Mouse (Mus musculus) MEL (cell line): ENCODE data around the gene Adgrv1. TPM values are rescaled to one million over a fixed set of nuclear protein-coding genes. Genes with fewer than 3 reads are reported as not detected.

Experiments used
- DNase-seq: peaks from one replicate; pipeline ENCODE4 v3.0.0; 2011; ENCODE audit warnings: low read depth, low spot score
- H3K27ac ChIP-seq: 2 replicates; pipeline ENCODE4 v1.5.1; 2012; ENCODE audit warnings: low read depth, mild to moderate bottlenecking, control low read depth, low read length, moderate library complexity; ENCODE audit not compliant: control insufficient read depth
- H3K27me3 ChIP-seq, 2 experiments: fragments of 150-350 bp in 1 of 2; sonication (generic) in 1 of 2; 2 replicates each; pipeline ENCODE4 v1.6.1; 2012; ENCODE audit warnings: low read length in 2 of 2, mild to moderate bottlenecking in 2 of 2, improper control_type of control experiment in 1 of 2, moderate library complexity in 1 of 2; ENCODE audit not compliant: insufficient read depth in 2 of 2, control insufficient read depth in 1 of 2
- H3K36me3 ChIP-seq, 2 experiments: 2 replicates each; pipeline ENCODE4 v1.6.1; 2012 to 2014; ENCODE audit warnings: low read length in 2 of 2, improper control_type of control experiment in 1 of 2, inconsistent platforms in 1 of 2, mild to moderate bottlenecking in 1 of 2; ENCODE audit not compliant: insufficient read depth in 2 of 2, control insufficient read depth in 1 of 2
- H3K4me1 ChIP-seq, 2 experiments: fragments of 150-350 bp in 1 of 2; sonication (generic) in 1 of 2; 2 replicates each; pipeline ENCODE4 v1.6.1; 2012; ENCODE audit warnings: low read length in 2 of 2, improper control_type of control experiment in 1 of 2, mild to moderate bottlenecking in 1 of 2; ENCODE audit not compliant: insufficient read depth in 2 of 2, control insufficient read depth in 1 of 2
- H3K4me3 ChIP-seq, 2 experiments: fragments of 150-350 bp in 1 of 2; sonication (generic) in 1 of 2; 2 replicates each; pipeline ENCODE4 v1.5.1; 2012; ENCODE audit warnings: low read depth in 2 of 2, low read length in 2 of 2, mild to moderate bottlenecking in 2 of 2, moderate library complexity in 2 of 2, control low read depth in 1 of 2, improper control_type of control experiment in 1 of 2; ENCODE audit not compliant: control insufficient read depth in 1 of 2, insufficient read depth in 1 of 2
- H3K79me2 ChIP-seq: 2 replicates; pipeline ENCODE4 v1.6.1; 2012; ENCODE audit warnings: mild to moderate bottlenecking, low read length, moderate library complexity; ENCODE audit not compliant: control insufficient read depth, poor library complexity, insufficient read depth
- H3K9ac ChIP-seq: 2 replicates; pipeline ENCODE4 v1.6.1; 2012; ENCODE audit warnings: low read depth, mild to moderate bottlenecking, control low read depth, low read length, moderate library complexity; ENCODE audit not compliant: control insufficient read depth, poor library complexity, severe bottlenecking
- H3K9me3 ChIP-seq: fragments of 150-350 bp; sonication (generic); replicated peaks from 2 replicates; pipeline ENCODE4 v1.6.1; 2012; ENCODE audit warnings: mild to moderate bottlenecking, low read length, improper control_type of control experiment, moderate library complexity; ENCODE audit not compliant: insufficient read depth
- JUND ChIP-seq: IDR thresholded peaks from 2 replicates; pipeline ENCODE4 v1.6.1; 2011; ENCODE audit warnings: low read depth, mild to moderate bottlenecking, improper control_type of control experiment, low read length
- MAFK ChIP-seq: IDR thresholded peaks from 2 replicates; pipeline ENCODE4 v1.6.1; 2011; ENCODE audit warnings: low read depth, mild to moderate bottlenecking, low read length, improper control_type of control experiment, borderline replicate concordance
- MXI1 ChIP-seq: IDR thresholded peaks from 2 replicates; pipeline ENCODE4 v1.6.1; 2011; ENCODE audit warnings: mild to moderate bottlenecking, low read depth, low read length, improper control_type of control experiment
- NELFE ChIP-seq: IDR thresholded peaks from 2 replicates; pipeline ENCODE4 v1.6.1; 2011; ENCODE audit warnings: low read depth, low read length, improper control_type of control experiment
- POLR2AphosphoS2 ChIP-seq: IDR thresholded peaks from 2 replicates; pipeline ENCODE4 v1.6.1; 2011; ENCODE audit warnings: low read length, improper control_type of control experiment
- POLR2AphosphoS5 ChIP-seq: IDR thresholded peaks from 2 replicates; pipeline ENCODE4 v1.6.1; 2012; ENCODE audit warnings: low read depth, borderline replicate concordance, mild to moderate bottlenecking, inconsistent platforms, low read length, moderate library complexity, mixed read lengths
- SMC3 ChIP-seq: IDR thresholded peaks from 2 replicates; pipeline ENCODE4 v1.6.1; 2011; ENCODE audit warnings: low read depth, low read length, improper control_type of control experiment
- USF1 ChIP-seq: IDR thresholded peaks from 2 replicates; pipeline ENCODE4 v1.6.1; 2014; ENCODE audit warnings: low read depth, mild to moderate bottlenecking, inconsistent platforms, low read length, improper control_type of control experiment, moderate library complexity
- USF2 ChIP-seq, 2 experiments: IDR thresholded peaks; 2 replicates each; pipeline ENCODE4 v1.6.1; 2011 to 2012; ENCODE audit warnings: improper control_type of control experiment in 2 of 2, low read length in 2 of 2, borderline replicate concordance in 1 of 2, inconsistent platforms in 1 of 2, low read depth in 1 of 2, mild to moderate bottlenecking in 1 of 2; ENCODE audit not compliant: insufficient read depth in 1 of 2
- ZC3H11A ChIP-seq: IDR thresholded peaks from 2 replicates; pipeline ENCODE4 v1.6.1; 2012; ENCODE audit warnings: low read depth, mild to moderate bottlenecking, inconsistent platforms, low read length, improper control_type of control experiment
- ZKSCAN1 ChIP-seq: IDR thresholded peaks from 2 replicates; pipeline ENCODE4 v1.6.1; 2012; ENCODE audit warnings: low read depth, mild to moderate bottlenecking, inconsistent platforms, low read length, improper control_type of control experiment, moderate library complexity
- polyA plus RNA-seq, 2 experiments: library from polyadenylated mRNA; stranded (reverse) in 1 of 2; unstranded in 1 of 2; fragments of >175 nt in 1 of 2; fragments of >200 nt in 1 of 2; gene quantifications; 2 replicates each; pipeline versions ENCODE4 v1.2.1 to v1.2.4; 2012; ENCODE audit warnings: low replicate concordance in 2 of 2, low read depth in 1 of 2; ENCODE audit not compliant: insufficient read length in 2 of 2, insufficient read depth in 1 of 2, missing spikeins in 1 of 2
- total RNA-seq: library from RNA; depleted of rRNA; stranded (reverse); fragments of 300-350 nt; gene quantifications from 2 replicates; pipeline ENCODE4 v1.2.3, GENCODE M21; 2012

The Adgrv1 gene
- total and polyA plus RNA-seq, 3 experiments = 5.6 to 5.8 TPM; not detected in 1

- H3K79me2 ChIP-seq = no peaks in the 10 kb centered on the region
- H3K36me3 ChIP-seq = no peaks in the 10 kb centered on the region
- no peaks in the 10 kb centered on the region for H3K9me3 ChIP-seq
- H3K27me3 ChIP-seq = no peaks in the 10 kb centered on the region
- no peak for DNase-seq
- no peak for TF ChIP-seq POLR2AphosphoS2
- TF ChIP-seq MXI1 = no peak
- TF ChIP-seq NELFE = no peak
- H3K4me1 ChIP-seq = no peaks in the 10 kb centered on the region
- H3K4me3 ChIP-seq = no peak overlapping the region
- H3K27ac ChIP-seq = no peak overlapping the region
- H3K9ac ChIP-seq = no peak overlapping the region
These were observed 507.1 kb downstream of the Adgrv1 start for GRCm38 (mm10) chr13:81125846-81126245.

- Histone ChIP-seq H3K9me3 (no peaks in the 10 kb centered on the region), H3K9ac (no peak overlapping the region), H3K79me2 (no peaks in the 10 kb centered on the region), H3K27ac (no peak overlapping the region), H3K27me3 (no peaks in the 10 kb centered on the region), H3K4me1 (no peaks in the 10 kb centered on the region), H3K36me3 (no peaks in the 10 kb centered on the region), H3K4me3 (no peak overlapping the region)
- no peak for TF ChIP-seq JUND
- no peak for TF ChIP-seq ZC3H11A
- no peak for TF ChIP-seq POLR2AphosphoS5
- no peak for TF ChIP-seq ZKSCAN1
- peak; percentile 80 for TF ChIP-seq MAFK
- TF ChIP-seq SMC3 = no peak
- no peak for TF ChIP-seq USF1
- TF ChIP-seq NELFE = no peak
- no peak for DNase-seq
These were observed 510.7 kb downstream of the Adgrv1 start for GRCm38 (mm10) chr13:81122238-81122637.

- H3K27me3 ChIP-seq = no peaks in the 10 kb centered on the region
- H3K4me1 ChIP-seq = no peaks in the 10 kb centered on the region
- no peaks in the 10 kb centered on the region for H3K9me3 ChIP-seq
- DNase-seq = no peak
- H3K4me3 ChIP-seq = no peak overlapping the region
- no peak overlapping the region for H3K27ac ChIP-seq
- H3K36me3 ChIP-seq = no peaks in the 10 kb centered on the region
- no peak for TF ChIP-seq USF2 (IDR thresholded peaks at IDR 0.05; ENCODE audit: borderline replicate concordance in 1 of 2, insufficient read depth in 1 of 2, low read depth in 1 of 2, low read length in 2 of 2)
- no peak overlapping the region for H3K9ac ChIP-seq
- no peaks in the 10 kb centered on the region for H3K79me2 ChIP-seq
These were observed 522.5 kb downstream of the Adgrv1 start for GRCm38 (mm10) chr13:81110479-81110878.
